Mouse (Mus musculus) spleen, postnatal 10 days (tissue): ENCODE data around the gene Cpne1.
"Not testable (repeated sequence)": the region's sequence is repeated elsewhere in the genome, so short reads cannot be mapped to it uniquely, and the experiment has no call there.

Source experiments
- DNase-seq, 2 experiments: peaks; one replicate each; pipeline ENCODE4 v3.0.0; 2021 to 2022; ENCODE audit warnings: low spot score in 2 of 2

The Cpne1 gene

DNA sequence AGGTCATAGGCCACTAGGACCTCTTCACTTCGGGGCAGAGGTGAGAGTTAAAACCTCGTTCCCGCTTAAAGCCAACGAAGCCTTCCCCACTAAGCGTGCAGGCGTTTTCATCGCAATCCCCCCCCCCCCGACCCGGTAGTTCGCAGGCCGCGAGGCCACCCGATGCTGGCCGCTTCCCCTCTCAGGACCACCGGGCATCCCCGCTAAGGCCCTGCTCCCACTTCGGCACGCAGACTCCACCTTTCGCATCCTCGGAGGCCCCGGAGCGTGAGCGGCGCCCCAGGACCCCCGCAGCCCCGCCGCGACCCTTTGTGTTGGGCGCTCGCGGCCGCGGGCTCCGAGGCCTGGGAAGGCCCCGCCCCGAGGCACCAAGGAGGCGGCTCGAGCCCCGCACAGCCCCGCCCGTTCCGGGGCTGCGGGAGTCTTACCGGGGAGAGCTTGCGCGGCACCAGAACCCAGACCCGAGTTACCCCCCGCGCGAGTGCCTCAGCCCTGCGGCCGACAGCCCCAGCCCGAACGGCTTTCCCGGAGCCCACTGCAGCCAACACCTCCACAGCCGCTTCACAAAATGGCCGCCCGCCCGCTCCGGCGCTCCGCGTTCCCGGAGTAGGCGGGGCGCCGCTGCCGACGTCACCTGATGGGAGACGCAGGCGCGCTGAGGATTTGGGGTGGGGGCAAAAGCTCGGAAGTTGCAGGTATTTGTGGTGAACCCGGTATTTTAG lies at the start of gene Cpne1, which contains the start of gene Rbm12:
TSS of gene Cpne1 (minus strand) at position 608 of the 722 bp plus-strand sequence.
TSS of gene Rbm12 (minus strand) at position 621 of the 722 bp plus-strand sequence.
- peak; percentile 93 to 94 for DNase-seq

DNA sequence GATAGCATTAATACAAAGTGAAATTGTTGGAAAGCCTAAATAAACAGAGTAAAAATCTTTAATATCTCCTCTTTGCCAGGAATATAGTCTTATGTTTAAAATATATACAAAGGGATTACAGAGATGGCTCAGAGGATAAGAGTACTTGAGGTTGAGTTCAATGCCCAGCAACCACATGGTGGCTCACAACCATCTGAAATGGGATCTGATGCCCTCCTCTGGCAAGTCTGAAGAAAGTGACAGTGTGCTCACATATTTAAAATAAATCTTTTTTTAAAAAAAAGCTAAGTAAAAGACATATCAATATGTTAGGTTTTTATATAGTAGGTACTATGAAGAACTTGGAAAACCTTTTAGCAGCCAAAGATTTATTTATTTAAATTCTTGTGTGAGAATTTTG lies 39.8 kb upstream of the Cpne1 start:
- no peak for DNase-seq

DNA sequence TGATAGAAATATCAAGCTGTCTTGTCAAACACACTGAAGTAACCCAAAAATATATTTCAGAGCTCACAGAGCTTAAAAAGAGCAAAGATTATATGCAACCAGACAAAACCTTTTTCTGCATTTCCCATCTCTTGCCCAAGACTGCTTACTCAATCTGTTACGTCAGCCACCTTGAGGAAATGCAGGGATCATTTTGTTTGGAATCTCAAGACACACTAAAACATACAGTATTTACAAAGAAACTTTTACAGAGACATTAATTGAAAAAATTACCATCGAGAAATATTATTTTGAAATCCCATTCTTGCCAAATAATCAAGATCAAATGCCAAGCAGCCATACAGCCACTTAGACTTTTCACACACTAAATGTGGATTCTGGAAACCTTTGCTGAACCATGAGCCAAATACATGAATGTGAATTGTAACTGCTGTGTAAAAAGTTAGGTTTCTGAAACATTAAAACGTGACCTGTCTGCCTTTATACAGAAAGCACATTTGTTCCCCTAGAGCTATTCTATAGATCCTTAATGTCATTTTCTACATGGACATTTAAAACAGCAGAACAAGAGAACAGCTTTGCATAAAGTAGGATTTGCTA lies 35.7 kb upstream of the Cpne1 start:
- no peak for DNase-seq

DNA sequence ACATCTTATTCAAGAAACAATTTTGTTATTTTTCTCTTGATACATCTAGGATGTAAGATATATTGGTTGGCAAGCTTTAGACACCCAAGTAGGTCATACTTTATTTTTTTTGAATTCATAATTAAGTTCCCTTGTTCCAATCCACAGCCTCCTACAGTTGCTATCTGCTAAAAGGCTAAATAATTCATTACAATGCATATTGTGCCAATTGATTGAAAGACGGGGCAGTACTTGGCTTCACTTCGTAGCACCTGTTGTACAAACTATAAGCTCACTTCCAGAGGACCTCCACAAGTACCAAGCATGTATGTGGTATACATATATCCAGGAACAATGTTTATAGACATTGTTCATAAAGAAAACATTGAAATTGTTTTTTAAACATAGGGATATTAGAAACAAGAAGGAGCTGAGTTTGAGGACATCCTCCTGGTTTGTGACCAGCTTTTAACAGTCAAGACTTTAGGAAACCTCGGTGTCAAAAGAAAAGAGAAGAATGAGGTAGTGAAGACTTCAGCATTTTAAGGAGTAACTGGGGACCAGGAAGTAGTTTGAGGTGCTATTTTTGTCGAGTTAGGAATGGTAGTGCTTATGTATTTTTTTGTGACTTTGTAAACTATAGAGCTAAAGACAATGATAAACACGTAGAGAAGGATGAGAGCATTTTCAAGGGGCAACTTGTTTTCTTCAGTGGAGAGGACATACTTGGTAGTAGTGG lies 34.7 kb upstream of the Cpne1 start:
- no peak for DNase-seq

DNA sequence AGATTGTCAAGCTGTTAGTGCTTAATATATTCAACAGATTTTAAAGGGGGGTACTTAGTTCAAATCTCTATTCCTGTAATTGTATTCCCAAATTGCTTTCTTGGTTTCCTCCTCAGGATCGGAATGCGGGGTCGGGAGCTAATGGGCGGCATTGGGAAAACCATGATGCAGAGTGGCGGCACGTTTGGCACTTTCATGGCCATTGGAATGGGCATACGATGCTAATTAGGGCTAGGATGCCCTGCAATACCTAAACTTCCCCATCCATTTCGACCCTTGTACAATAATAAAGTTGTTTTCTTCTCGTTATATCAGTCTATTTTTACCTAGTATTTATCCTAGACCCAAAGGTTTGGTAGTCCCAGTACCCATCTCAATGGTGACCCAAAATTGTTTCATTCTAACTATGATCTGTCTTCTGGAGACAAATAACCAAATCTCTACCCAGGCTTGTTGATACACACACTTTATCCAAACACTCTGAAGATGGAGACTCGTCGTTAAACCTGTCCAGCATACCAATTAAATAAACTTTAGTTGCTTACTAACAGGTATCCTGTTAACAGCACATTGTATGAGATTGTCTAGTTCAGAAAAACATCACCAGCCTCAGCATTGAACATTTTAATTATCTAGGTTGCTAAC lies 33.8 kb upstream of the Cpne1 start:
- DNase-seq = no peak

DNA sequence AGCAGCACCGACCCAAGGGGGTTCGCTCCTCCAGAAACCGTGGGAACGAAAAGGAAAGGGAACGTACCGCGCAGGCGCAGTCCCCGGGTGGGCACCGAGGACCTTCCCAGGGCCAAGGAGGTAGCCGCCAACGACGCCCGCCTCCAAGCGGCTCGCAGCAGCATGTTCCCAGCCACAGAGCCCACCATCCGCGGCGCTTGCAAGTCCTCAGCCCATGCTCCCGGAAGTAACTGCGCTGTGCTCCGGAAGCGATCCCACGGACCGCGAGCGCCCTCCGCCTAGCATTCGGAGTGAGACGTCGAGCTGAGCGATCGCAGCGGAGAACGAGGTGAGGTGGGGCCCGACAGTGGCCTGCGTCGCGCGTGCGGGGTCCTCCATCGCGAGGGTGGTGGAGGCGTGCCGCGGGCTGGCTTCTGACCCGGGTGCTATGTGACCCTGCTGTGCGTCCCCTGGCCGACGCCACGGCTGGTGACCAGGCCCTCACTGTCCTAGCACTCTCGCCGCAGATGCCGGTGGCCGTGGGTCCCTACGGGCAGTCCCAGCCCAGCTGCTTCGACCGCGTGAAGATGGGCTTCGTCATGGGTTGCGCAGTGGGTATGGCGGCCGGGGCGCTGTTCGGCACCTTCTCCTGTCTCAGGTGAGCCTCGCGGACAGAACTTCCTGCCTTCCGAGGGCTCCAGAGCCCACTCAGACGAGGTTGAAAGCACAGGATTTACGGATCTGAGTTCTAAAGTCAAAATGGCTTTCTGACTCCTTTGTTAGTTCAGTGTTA lies 32.4 kb upstream of the Cpne1 start, which contains the start of the genes Romo1 and Nfs1:
TSS of gene Romo1 (plus strand) at position 87 of the 772 bp plus-strand sequence.
TSS of gene Nfs1 (minus strand) at position 234 of the 772 bp plus-strand sequence.
- DNase-seq = peak; percentile 83 to 93

GRCm38 (mm10) chr2:156143367-156143766 lies 31.6 kb upstream of the Cpne1 start:
- DNase-seq = peak in 1 of 2 experiments; percentile 32

- DNase-seq = no peak
These were observed 31.1 kb upstream of the Cpne1 start for GRCm38 (mm10) chr2:156142820-156143219.

GRCm38 (mm10) chr2:156135695-156136094 lies 23.9 kb upstream of the Cpne1 start:
- no peak for DNase-seq

- no peak for DNase-seq
These were observed 22.4 kb upstream of the Cpne1 start for GRCm38 (mm10) chr2:156134161-156134560.

GRCm38 (mm10) chr2:156126992-156127391 lies 15.2 kb upstream of the Cpne1 start, which contains the start of gene Gm28036:
TSS of gene Gm28036 (minus strand) at chr2:156127092.
- DNase-seq = no peak

GRCm38 (mm10) chr2:156123731-156124130 lies 12.0 kb upstream of the Cpne1 start:
- no peak for DNase-seq

- no peak for DNase-seq
These were observed 7.8 kb upstream of the Cpne1 start for GRCm38 (mm10) chr2:156119566-156119965.

- not testable (repeated sequence) for DNase-seq
These were observed 287 bp upstream of the Cpne1 start for GRCm38 (mm10) chr2:156112080-156112423.

DNA sequence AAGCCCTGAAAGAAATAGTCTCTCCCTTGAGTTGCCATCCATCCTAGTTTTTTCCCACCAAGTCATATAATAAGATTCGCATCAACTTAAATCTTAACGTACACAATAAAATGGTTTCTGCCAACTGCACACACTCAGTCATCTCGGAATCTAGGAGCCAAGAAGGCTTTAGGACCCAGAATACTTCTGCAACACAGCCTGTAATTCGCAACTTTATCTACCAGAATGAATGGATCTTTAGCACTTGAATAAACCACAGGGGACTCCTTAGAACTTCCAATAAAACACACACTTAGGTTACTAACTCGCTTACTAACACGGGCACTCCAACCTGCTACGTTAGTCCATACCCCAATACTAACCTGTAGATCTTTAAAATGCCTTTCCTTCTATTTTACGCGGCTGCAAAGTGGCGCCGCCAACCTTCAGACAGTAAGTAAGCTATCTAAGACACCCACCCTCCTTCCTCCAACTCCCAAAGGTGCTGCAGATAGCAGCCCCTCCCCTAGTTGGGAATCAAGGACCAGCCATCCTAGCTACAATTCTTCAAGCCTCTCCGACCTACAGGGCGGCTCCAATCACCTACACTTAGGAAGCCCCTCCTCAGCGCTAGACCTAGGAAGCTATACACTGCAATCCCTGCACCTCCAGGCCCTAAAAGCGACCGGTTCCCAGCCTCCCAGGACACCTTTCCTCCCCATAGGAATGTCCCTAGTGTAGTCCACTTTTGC lies 973 bp downstream of the Cpne1 start:
- peak; percentile 27 to 45 for DNase-seq

DNA sequence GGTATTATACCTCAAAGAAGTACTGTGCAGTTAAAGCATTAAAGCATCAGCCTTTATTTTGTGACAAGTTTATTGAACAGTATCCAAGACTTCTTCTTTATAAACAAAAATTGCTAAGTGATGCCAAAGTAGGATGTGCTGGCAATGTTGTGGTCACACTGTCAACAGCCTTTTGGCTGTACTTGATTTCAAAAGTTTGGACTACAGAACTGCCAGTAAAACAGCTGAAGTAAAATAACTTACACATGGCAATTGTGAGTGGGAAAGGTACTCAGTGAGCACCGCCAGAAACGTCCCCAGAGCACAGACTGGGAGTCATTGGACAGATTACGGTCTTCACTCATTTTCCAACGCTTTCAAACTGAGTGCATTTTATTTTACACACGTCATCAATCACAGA lies 19.8 kb downstream of the Cpne1 start:
- no peak for DNase-seq

DNA sequence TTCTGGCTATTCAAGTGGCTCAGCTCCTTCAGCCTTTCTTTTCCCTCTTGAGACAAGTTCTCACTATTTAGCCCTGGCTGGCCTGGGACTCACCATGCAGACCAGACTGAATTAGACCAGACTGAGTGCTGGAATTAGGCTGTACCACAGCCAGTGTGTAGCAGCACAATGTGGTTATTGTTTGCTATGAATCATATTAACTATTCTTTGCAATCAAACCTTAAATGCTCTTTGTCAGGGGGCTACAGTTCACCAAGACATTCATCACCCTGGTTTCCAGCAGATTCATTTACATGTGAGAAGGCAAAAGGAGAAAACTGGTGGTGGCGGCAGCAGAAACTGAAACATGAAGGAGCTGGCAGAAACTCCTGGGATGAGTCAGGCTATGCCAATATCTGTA lies 22.0 kb downstream of the Cpne1 start:
- DNase-seq = no peak

GRCm38 (mm10) chr2:156087391-156088110 lies 24.2 kb downstream of the Cpne1 start:
- no peak for DNase-seq

DNA sequence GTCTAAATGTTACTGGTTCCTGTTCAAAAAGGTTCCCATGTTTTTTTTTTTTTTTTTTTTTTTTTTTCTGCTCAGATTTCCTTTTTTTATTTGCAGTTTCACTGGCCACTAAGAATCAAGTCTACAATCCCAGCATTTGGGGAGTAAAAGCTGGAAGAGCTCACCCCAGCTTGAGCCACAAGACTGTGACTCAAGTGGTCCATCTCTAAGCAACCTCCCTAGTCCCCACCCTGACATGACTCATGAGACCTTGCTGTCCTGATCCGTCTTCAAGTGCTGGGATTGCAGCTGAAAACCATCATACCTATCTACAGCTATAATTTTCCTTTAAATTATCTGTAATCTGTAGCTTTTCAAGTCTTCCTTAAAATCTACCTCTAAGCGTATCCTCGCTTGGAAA lies 27.2 kb downstream of the Cpne1 start:
- DNase-seq = no peak

- DNase-seq = no peak
These were observed 31.4 kb downstream of the Cpne1 start for GRCm38 (mm10) chr2:156080391-156080790.
